Mouse (Mus musculus) embryonic fibroblast, embryonic 13.5 days (primary cell): Measurements from ENCODE around the gene Ctrb1.

Source experiments
- CTCF ChIP-seq: IDR thresholded peaks from 2 replicates; pipeline ENCODE4 v1.5.1; 2011; ENCODE audit warnings: mild to moderate bottlenecking, control low read depth, low read length, moderate library complexity, borderline replicate concordance; ENCODE audit not compliant: insufficient read depth
- POLR2A ChIP-seq: IDR thresholded peaks from 2 replicates; pipeline ENCODE4 v1.6.1; 2011; ENCODE audit warnings: low read depth, mild to moderate bottlenecking, control low read depth, low read length, moderate library complexity

DNA sequence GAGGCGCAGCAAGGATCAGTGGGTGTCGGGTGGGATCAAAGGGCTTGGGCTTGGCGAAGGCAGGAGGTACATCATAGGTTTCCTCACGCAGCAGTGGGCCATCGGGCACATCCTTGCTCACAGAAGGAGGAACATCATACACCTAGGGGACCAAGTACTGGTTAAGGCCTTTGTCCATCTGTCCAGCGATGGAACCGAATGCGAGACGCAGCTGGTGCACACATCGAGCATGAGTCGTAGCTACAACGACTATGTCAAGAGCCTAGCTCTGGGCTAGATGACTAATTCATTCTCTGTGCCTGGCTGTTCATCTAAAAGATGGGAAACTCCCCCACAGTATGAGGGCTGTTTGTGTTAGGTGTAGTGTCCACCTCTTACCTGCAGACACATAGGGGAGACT, 23.5 kb upstream of the Ctrb1 start:
- TF ChIP-seq CTCF (no peak), POLR2A (no peak)
